ENCODE assay signal across 11 mouse cellular contexts in genomic region chr14:27182646-27183438, GRCm38 (mm10).
DNase-seq lines count a peak whose midpoint lies in the region; ATAC-seq and TF ChIP-seq lines count a peak whose summit lies in the region.
"Had no signal": no experiment of that assay in that cellular context is flagged by ENCODE, and none has a peak within 500 bp of the region (broad histone marks: within the 10 kb centered on the region; RNA-seq: fewer than 3 reads in every experiment).

No protein-coding gene starts in this region.

- no peaks in the 10 kb centered on the region for H3K27me3 ChIP-seq in forebrain, embryonic 15.5 days
- H3K27me3 ChIP-seq in forebrain, embryonic 12.5 days: 0 out of 2 replicates have a peak, but pooled peaks cover 5% of the 10 kb centered on the region
- H3K27me3 ChIP-seq in midbrain, embryonic 13.5 days: no peaks in the 10 kb centered on the region
- H3K27me3 ChIP-seq in midbrain, postnatal 0 days (ENCODE audit: insufficient read depth, low read length): no peaks in the 10 kb centered on the region
- no peaks in the 10 kb centered on the region for H3K27me3 ChIP-seq in intestine, embryonic 15.5 days (replicated peaks)
- H3K27me3 ChIP-seq in stomach, postnatal 0 days (ENCODE audit: control insufficient read depth, insufficient read depth, low read length): no peaks in the 10 kb centered on the region

- H3K9ac ChIP-seq in forebrain, embryonic 15.5 days (replicated peaks): no peak overlapping the region
- no peak overlapping the region for H3K9ac ChIP-seq in forebrain, embryonic 12.5 days
- no peak overlapping the region for H3K9ac ChIP-seq in midbrain, embryonic 13.5 days (replicated peaks)
- no peak overlapping the region for H3K9ac ChIP-seq in midbrain, postnatal 0 days (replicated peaks; ENCODE audit: low read length, poor library complexity, severe bottlenecking)
- H3K9ac ChIP-seq in intestine, embryonic 15.5 days: no peak overlapping the region
- H3K9ac ChIP-seq in stomach, postnatal 0 days (ENCODE audit: low read length): no peak overlapping the region
- H3K9ac ChIP-seq: liver, embryonic 14.5 days had no signal

- H3K36me3 ChIP-seq in forebrain, embryonic 15.5 days: no peaks in the 10 kb centered on the region
- no peaks in the 10 kb centered on the region for H3K36me3 ChIP-seq in forebrain, embryonic 12.5 days (replicated peaks)
- no peaks in the 10 kb centered on the region for H3K36me3 ChIP-seq in midbrain, embryonic 13.5 days
- no peaks in the 10 kb centered on the region for H3K36me3 ChIP-seq in midbrain, postnatal 0 days (ENCODE audit: insufficient read depth, low read length)
- H3K36me3 ChIP-seq in intestine, embryonic 15.5 days: no peaks in the 10 kb centered on the region
- no peaks in the 10 kb centered on the region for H3K36me3 ChIP-seq in stomach, postnatal 0 days (ENCODE audit: control insufficient read depth, insufficient read depth, low read length)
- H3K36me3 ChIP-seq: midbrain, embryonic 10.5 days had no signal

- 76% methylated on average over 11 of the region's 11 CpGs for WGBS in forebrain, embryonic 15.5 days
- 78% methylated on average over 11 of the region's 11 CpGs for WGBS in forebrain, embryonic 12.5 days
- 74% methylated on average over 11 of the region's 11 CpGs for WGBS in midbrain, embryonic 13.5 days
- WGBS in midbrain, postnatal 0 days: 74% methylated on average over 11 of the region's 11 CpGs
- 50% methylated on average over 11 of the region's 11 CpGs for WGBS in intestine, embryonic 15.5 days
- WGBS in stomach, postnatal 0 days: 62% methylated on average over 11 of the region's 11 CpGs

- no peak for TF ChIP-seq EP300 in stomach, postnatal 0 days (optimal IDR thresholded peaks at IDR 0.05)

- ATAC-seq in forebrain, embryonic 15.5 days (replicated peaks): peak; percentile 48; the same call in 1 of the 2 replicates
- no peak for ATAC-seq in forebrain, embryonic 12.5 days (ENCODE audit: low FRiP score)
- peak; percentile 51; the same call in 1 of the 2 replicates for ATAC-seq in midbrain, embryonic 13.5 days
- no peak for ATAC-seq in midbrain, postnatal 0 days (ENCODE audit: low FRiP score)
- peak; percentile 44 for ATAC-seq in intestine, embryonic 15.5 days
- no peak for ATAC-seq in stomach, postnatal 0 days (ENCODE audit: low FRiP score, low TSS enrichment)

- no peak overlapping the region for H3K4me3 ChIP-seq in forebrain, embryonic 15.5 days
- no peak overlapping the region for H3K4me3 ChIP-seq in forebrain, embryonic 12.5 days (replicated peaks)
- H3K4me3 ChIP-seq in midbrain, embryonic 13.5 days (replicated peaks): no peak overlapping the region
- H3K4me3 ChIP-seq in midbrain, postnatal 0 days (ENCODE audit: low read depth, low read length): no peak overlapping the region
- H3K4me3 ChIP-seq in intestine, embryonic 15.5 days (replicated peaks): no peak overlapping the region
- H3K4me3 ChIP-seq in stomach, postnatal 0 days (ENCODE audit: low read depth, low read length): no peak overlapping the region
- H3K4me3 ChIP-seq: layer of hippocampus, adult 2 months; midbrain, embryonic 10.5 days had no signal

- no peak for TF ChIP-seq CTCF in midbrain, postnatal 0 days (IDR thresholded peaks at IDR 0.05)
- no peak for TF ChIP-seq CTCF in stomach, postnatal 0 days (IDR thresholded peaks at IDR 0.05; ENCODE audit: low read depth)

- H3K4me2 ChIP-seq in forebrain, embryonic 15.5 days (replicated peaks): no peak overlapping the region
- H3K4me2 ChIP-seq in forebrain, embryonic 12.5 days: no peak overlapping the region
- H3K4me2 ChIP-seq in midbrain, embryonic 13.5 days (replicated peaks): no peak overlapping the region
- H3K4me2 ChIP-seq in midbrain, postnatal 0 days (ENCODE audit: low read depth, low read length, poor library complexity, severe bottlenecking): no peak overlapping the region
- H3K4me2 ChIP-seq in intestine, embryonic 15.5 days (replicated peaks): no peak overlapping the region
- no peak overlapping the region for H3K4me2 ChIP-seq in stomach, postnatal 0 days (replicated peaks; ENCODE audit: low read depth)

- 0 out of 2 replicates have a peak, but pooled peaks cover 4% of the 10 kb centered on the region for H3K4me1 ChIP-seq in forebrain, embryonic 15.5 days
- no peaks in the 10 kb centered on the region for H3K4me1 ChIP-seq in forebrain, embryonic 12.5 days
- H3K4me1 ChIP-seq in midbrain, embryonic 13.5 days (replicated peaks): no peaks in the 10 kb centered on the region
- H3K4me1 ChIP-seq in midbrain, postnatal 0 days (ENCODE audit: insufficient read depth, low read length): no peaks in the 10 kb centered on the region
- peaks cover 23% of the 10 kb centered on the region for H3K4me1 ChIP-seq in intestine, embryonic 15.5 days (replicated peaks)
- peaks cover 9% of the 10 kb centered on the region for H3K4me1 ChIP-seq in stomach, postnatal 0 days (replicated peaks; ENCODE audit: control insufficient read depth, insufficient read depth)
- H3K4me1 ChIP-seq: midbrain, embryonic 10.5 days had no signal

- H3K9me3 ChIP-seq in forebrain, embryonic 15.5 days: no peaks in the 10 kb centered on the region
- H3K9me3 ChIP-seq in forebrain, embryonic 12.5 days: no peaks in the 10 kb centered on the region
- no peaks in the 10 kb centered on the region for H3K9me3 ChIP-seq in midbrain, embryonic 13.5 days
- no peaks in the 10 kb centered on the region for H3K9me3 ChIP-seq in midbrain, postnatal 0 days (ENCODE audit: low read length)
- H3K9me3 ChIP-seq in intestine, embryonic 15.5 days: no peaks in the 10 kb centered on the region
- H3K9me3 ChIP-seq in stomach, postnatal 0 days (ENCODE audit: control insufficient read depth, low read length): no peaks in the 10 kb centered on the region
- H3K9me3 ChIP-seq: midbrain, embryonic 10.5 days had no signal

- H3K27ac ChIP-seq in forebrain, embryonic 15.5 days (replicated peaks): no peak overlapping the region
- H3K27ac ChIP-seq in forebrain, embryonic 12.5 days: no peak overlapping the region
- no peak overlapping the region for H3K27ac ChIP-seq in midbrain, embryonic 13.5 days
- no peak overlapping the region for H3K27ac ChIP-seq in midbrain, postnatal 0 days (ENCODE audit: low read depth, low read length)
- peak overlapping the region; percentile 6; the same call in 1 of the 2 replicates for H3K27ac ChIP-seq in intestine, embryonic 15.5 days
- H3K27ac ChIP-seq in stomach, postnatal 0 days (replicated peaks): peak overlapping the region; percentile 50
- H3K27ac ChIP-seq: layer of hippocampus, adult 2 months; liver, embryonic 14.5 days; midbrain, embryonic 10.5 days had no signal

- no peak for DNase-seq in midbrain, postnatal 0 days (ENCODE audit: low spot score)
- DNase-seq in stomach, postnatal 0 days (ENCODE audit: low spot score): no peak
- DNase-seq in c-Kit-positive CD71-positive TER-119-positive erythroid progenitor cells, embryonic 14.5 days (ENCODE audit: low spot score): no peak
- DNase-seq in thymus, postnatal 25 days: no peak

Comparison
In these comparisons a context has a peak if more than half of its experiments do, and no peak if none do; other contexts are left out.
1. ATAC-seq: peak in forebrain, embryonic 15.5 days (single experiment), midbrain, embryonic 13.5 days (single experiment) and intestine, embryonic 15.5 days (single experiment); none in forebrain, embryonic 12.5 days (single experiment), midbrain, postnatal 0 days (single experiment) and stomach, postnatal 0 days (single experiment).
2. H3K27ac ChIP-seq: peak in intestine, embryonic 15.5 days (single experiment) and stomach, postnatal 0 days (single experiment); none in forebrain, embryonic 15.5 days (single experiment), forebrain, embryonic 12.5 days (single experiment), midbrain, embryonic 13.5 days (single experiment) and midbrain, postnatal 0 days (single experiment).